Mouse (Mus musculus) heart, embryonic 10.5 days (tissue): ENCODE measurements around the gene Trip4. TPM values are rescaled to one million over a fixed set of nuclear protein-coding genes. Genes with fewer than 3 reads are reported as not detected.

Source experiments
- DNase-seq: peaks from one replicate; pipeline ENCODE4 v3.0.0-alpha.2; 2017; ENCODE audit warnings: low spot score
- H3K27ac ChIP-seq: fragments of 300-500 bp; sonication (generic); 2 replicates; pipeline ENCODE4 v1.5.1; 2016; ENCODE audit warnings: mild to moderate bottlenecking
- H3K27me3 ChIP-seq: fragments of 300-500 bp; sonication (generic); 2 replicates; pipeline ENCODE4 v1.6.1; 2016; ENCODE audit warnings: mild to moderate bottlenecking; ENCODE audit not compliant: poor library complexity, insufficient read depth, severe bottlenecking
- H3K36me3 ChIP-seq: fragments of 300-500 bp; sonication (generic); 2 replicates; pipeline ENCODE4 v1.6.1; 2016; ENCODE audit warnings: mild to moderate bottlenecking, moderate library complexity
- H3K4me1 ChIP-seq: fragments of 300-500 bp; sonication (generic); 2 replicates; pipeline ENCODE4 v1.6.1; 2016; ENCODE audit warnings: mild to moderate bottlenecking
- H3K4me3 ChIP-seq: fragments of 300-500 bp; sonication (generic); 2 replicates; pipeline ENCODE4 v1.5.1; 2016; ENCODE audit warnings: mild to moderate bottlenecking, moderate library complexity
- H3K9me3 ChIP-seq: fragments of 300-500 bp; sonication (generic); 2 replicates; pipeline ENCODE4 v1.6.1; 2016; ENCODE audit warnings: mild to moderate bottlenecking, moderate library complexity
- WGBS: fragments of 180-500 bp; shearing (Covaris S2); methylation state at CpG from one replicate; pipeline ENCODE4 v1.1.7; 2016; 5-methylcytosine and 5-hydroxymethylcytosine counted together
- polyA plus RNA-seq: library from polyadenylated mRNA; unstranded; fragments of >200 nt; fragmentation: Nextera tagmentation; extraction: Ambion mirVana; gene quantifications from 2 replicates; pipeline ENCODE4 v1.2.1, GENCODE M21; 2016

The Trip4 gene
- polyA plus RNA-seq, 1 experiment from 2014 or later, result 27.9 TPM

DNA sequence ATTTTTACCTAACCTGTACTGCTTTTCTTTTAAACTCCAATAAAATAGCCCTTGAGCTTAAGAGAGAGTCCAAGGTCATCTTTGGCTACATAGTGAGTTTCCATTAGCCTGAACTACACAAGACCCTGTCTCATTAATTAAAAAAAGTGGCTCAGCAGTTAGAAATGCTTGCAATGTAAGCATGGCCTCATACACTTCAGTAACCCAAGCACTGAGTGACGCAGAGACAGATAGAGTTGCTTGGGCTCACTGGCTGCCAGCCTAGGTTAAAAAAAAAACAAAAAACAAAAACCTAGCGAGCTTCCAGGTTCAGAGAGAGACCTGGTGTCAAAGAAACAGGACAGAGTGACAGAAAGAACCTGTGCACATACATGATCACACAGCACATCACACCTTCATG is 95.8 kb downstream of the Trip4 start:
- Histone ChIP-seq H3K36me3 (peaks cover 22% of the 10 kb centered on the region; the same call in 1 of the 2 replicates), H3K4me1 (peaks cover 20% of the 10 kb centered on the region), H3K9me3 (no peaks in the 10 kb centered on the region), H3K27me3 (no peaks in the 10 kb centered on the region), H3K4me3 (no peak overlapping the region), H3K27ac (peak overlapping the region; percentile 32; the same call in 1 of the 2 replicates)
- no peak for DNase-seq
- 37% methylated on average over 2 of the region's 2 CpGs for WGBS

DNA sequence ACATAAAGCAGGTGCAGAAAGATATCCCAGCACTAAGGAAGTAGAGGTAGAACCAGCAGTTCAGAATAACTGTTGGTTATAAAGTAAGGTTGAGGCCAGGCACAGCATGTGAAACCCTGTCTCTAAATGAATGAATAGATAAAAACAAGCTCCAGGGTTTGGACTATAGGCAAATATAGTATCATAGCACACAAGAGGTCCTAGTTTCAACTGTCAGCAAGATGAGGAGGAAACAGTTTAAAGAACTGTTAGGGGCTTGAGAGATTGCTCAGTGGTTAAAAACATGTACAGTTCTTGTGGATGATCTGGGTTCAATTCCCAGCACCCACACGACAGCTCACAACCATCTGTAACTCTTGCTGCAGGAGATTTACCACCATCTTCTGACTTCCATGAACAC is 96.8 kb downstream of the Trip4 start:
- H3K4me3 ChIP-seq, result no peak overlapping the region
- DNase-seq, result no peak
- H3K27ac ChIP-seq, result no peak overlapping the region
- WGBS, result 86% methylated on average over 1 of the region's 1 CpGs
- H3K4me1 ChIP-seq, result peaks cover 24% of the 10 kb centered on the region
- H3K9me3 ChIP-seq, result no peaks in the 10 kb centered on the region
- H3K36me3 ChIP-seq, result peaks cover 21% of the 10 kb centered on the region; the same call in 1 of the 2 replicates
- H3K27me3 ChIP-seq, result no peaks in the 10 kb centered on the region

- WGBS, result 72% methylated on average over 1 of the region's 1 CpGs
- Histone ChIP-seq H3K9me3 (no peaks in the 10 kb centered on the region), H3K27ac (no peak overlapping the region), H3K36me3 (0 out of 2 replicates have a peak, but pooled peaks cover 2% of the 10 kb centered on the region), H3K27me3 (no peaks in the 10 kb centered on the region), H3K4me3 (no peak overlapping the region), H3K4me1 (peaks cover 22% of the 10 kb centered on the region)
- no peak for DNase-seq
Observed at GRCm38 (mm10) chr9:65807818-65808217, 100.8 kb downstream of the Trip4 start.

DNA sequence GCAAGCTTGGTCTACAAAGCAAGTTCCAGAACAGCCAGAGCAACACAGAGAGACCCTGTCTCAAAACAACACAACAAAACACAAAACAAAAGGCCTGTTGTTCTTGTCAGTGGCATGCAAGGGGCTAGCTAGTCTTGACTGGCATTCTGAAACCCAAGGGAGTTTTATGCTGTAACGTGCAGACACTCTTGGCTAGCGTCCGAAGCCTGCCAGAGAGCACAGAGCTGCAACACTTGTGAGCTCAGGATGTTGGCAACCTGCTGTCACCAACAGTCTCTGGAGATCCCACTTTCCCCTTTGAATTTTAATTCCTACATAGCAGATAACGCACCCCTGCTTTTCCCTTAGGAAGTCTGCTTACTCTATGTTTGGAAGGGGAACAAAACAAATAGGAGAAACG is 101.3 kb downstream of the Trip4 start:
- 0 out of 2 replicates have a peak, but pooled peaks cover 2% of the 10 kb centered on the region for H3K36me3 ChIP-seq
- no peak for DNase-seq
- H3K27ac ChIP-seq, result no peak overlapping the region
- no peaks in the 10 kb centered on the region for H3K27me3 ChIP-seq
- no peak overlapping the region for H3K4me3 ChIP-seq
- H3K9me3 ChIP-seq, result no peaks in the 10 kb centered on the region
- 58% methylated on average over 5 of the region's 5 CpGs for WGBS
- H3K4me1 ChIP-seq, result peaks cover 18% of the 10 kb centered on the region

GRCm38 (mm10) chr9:65799770-65800169 is 108.8 kb downstream of the Trip4 start:
- WGBS, result 77% methylated on average over 4 of the region's 4 CpGs

GRCm38 (mm10) chr9:65795651-65796050 is 112.9 kb downstream of the Trip4 start:
- H3K36me3 ChIP-seq, result peaks cover 22% of the 10 kb centered on the region
- H3K27ac ChIP-seq, result no peak overlapping the region
- DNase-seq, result no peak
- no peak overlapping the region for H3K4me3 ChIP-seq
- peaks cover 54% of the 10 kb centered on the region for H3K4me1 ChIP-seq
- H3K27me3 ChIP-seq, result no peaks in the 10 kb centered on the region
- H3K9me3 ChIP-seq, result no peaks in the 10 kb centered on the region
- WGBS, result 70% methylated on average over 2 of the region's 2 CpGs

More at GRCm38 (mm10) chr9:65799770-65800169, 108.8 kb downstream of the Trip4 start:
- Histone ChIP-seq H3K36me3 (peaks cover 5% of the 10 kb centered on the region), H3K4me3 (no peak overlapping the region), H3K27ac (no peak overlapping the region), H3K9me3 (no peaks in the 10 kb centered on the region), H3K4me1 (peaks cover 25% of the 10 kb centered on the region), H3K27me3 (no peaks in the 10 kb centered on the region)
- no peak for DNase-seq

DNA sequence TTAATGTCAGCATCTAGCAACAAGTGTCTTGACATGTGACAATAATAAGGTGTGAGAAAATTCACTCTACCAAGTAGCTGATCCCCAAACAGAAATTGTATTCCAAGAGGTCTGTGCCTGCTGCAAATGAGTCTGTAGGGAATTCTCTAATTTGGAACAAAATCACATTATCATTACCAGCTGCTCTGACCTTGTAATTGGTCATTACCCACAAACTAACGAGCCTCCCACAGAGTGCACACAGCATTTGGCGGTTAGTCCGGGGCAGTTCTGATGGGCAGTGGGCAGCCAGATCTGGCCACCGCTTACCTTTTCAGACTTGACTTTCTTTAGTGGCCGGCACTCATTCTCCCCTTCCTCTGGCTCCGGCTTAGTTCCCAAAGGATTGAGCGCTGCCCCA is 114.3 kb downstream of the Trip4 start:
- WGBS, result 94% methylated on average over 7 of the region's 7 CpGs
- Histone ChIP-seq H3K27ac (no peak overlapping the region), H3K4me3 (no peak overlapping the region), H3K36me3 (peaks cover 22% of the 10 kb centered on the region), H3K27me3 (no peaks in the 10 kb centered on the region), H3K4me1 (peaks cover 54% of the 10 kb centered on the region), H3K9me3 (no peaks in the 10 kb centered on the region)
- no peak for DNase-seq

GRCm38 (mm10) chr9:65793506-65793905 is 115.1 kb downstream of the Trip4 start:
- Histone ChIP-seq H3K9me3 (no peaks in the 10 kb centered on the region), H3K27ac (no peak overlapping the region), H3K4me3 (no peak overlapping the region), H3K27me3 (no peaks in the 10 kb centered on the region), H3K4me1 (peaks cover 57% of the 10 kb centered on the region), H3K36me3 (peaks cover 22% of the 10 kb centered on the region)
- WGBS, result 82% methylated on average over 3 of the region's 3 CpGs
- no peak for DNase-seq

GRCm38 (mm10) chr9:65793086-65793485 is 115.5 kb downstream of the Trip4 start:
- H3K4me1 ChIP-seq, result peaks cover 61% of the 10 kb centered on the region
- H3K36me3 ChIP-seq, result peaks cover 22% of the 10 kb centered on the region
- 86% methylated on average over 3 of the region's 3 CpGs for WGBS
- no peaks in the 10 kb centered on the region for H3K27me3 ChIP-seq
- no peak for DNase-seq
- H3K27ac ChIP-seq, result no peak overlapping the region
- no peaks in the 10 kb centered on the region for H3K9me3 ChIP-seq
- H3K4me3 ChIP-seq, result no peak overlapping the region

DNA sequence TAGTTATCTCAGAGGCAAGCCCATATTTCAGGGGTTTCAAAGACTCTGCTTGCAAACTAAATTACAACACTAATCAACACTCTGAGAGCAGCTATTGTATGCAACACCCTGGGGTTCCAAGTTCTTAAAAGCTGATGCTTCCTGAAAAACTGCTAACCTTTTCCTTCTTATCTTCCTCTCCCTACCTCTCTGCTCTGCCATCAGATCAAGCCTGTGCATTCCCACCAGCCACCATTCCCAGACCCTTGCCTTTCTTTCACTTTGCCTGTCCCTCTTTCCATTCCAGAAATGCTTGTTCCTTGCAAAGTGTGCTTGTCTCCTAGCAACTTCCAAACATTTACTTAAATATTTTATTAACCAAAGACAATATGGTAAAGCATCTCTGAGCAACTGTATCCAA is 116.7 kb downstream of the Trip4 start:
- Histone ChIP-seq H3K27ac (0 out of 2 replicates have a peak overlapping the region, but pooled peaks have one; percentile 38), H3K4me3 (no peak overlapping the region), H3K27me3 (no peaks in the 10 kb centered on the region), H3K9me3 (no peaks in the 10 kb centered on the region), H3K36me3 (peaks cover 22% of the 10 kb centered on the region), H3K4me1 (peaks cover 73% of the 10 kb centered on the region)
- DNase-seq, result no peak

DNA sequence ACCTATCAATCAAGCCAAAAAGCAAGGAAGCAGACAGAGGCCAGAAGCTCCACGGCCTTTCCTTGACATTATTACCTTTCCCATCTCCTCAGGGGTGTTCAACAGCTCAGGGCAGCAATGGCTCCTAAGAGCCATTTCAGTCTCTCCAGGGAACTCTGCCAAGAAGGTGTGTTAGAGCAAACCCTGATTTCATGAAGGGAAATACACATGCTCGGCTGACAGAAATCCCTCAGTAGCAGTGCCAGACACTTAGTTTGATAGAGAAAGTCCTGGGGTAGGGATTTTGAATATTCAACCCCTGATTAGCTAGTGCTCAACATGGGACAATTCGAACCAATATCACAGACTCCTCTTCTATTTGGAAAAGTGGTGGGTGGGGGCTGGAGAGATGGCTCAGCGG is 117.5 kb downstream of the Trip4 start:
- Histone ChIP-seq H3K36me3 (peaks cover 22% of the 10 kb centered on the region), H3K9me3 (no peaks in the 10 kb centered on the region), H3K27ac (no peak overlapping the region), H3K27me3 (no peaks in the 10 kb centered on the region), H3K4me3 (no peak overlapping the region), H3K4me1 (peaks cover 78% of the 10 kb centered on the region)
- 60% methylated on average over 4 of the region's 4 CpGs for WGBS
- DNase-seq, result no peak

GRCm38 (mm10) chr9:65789788-65790187 is 118.8 kb downstream of the Trip4 start:
- peaks cover 17% of the 10 kb centered on the region for H3K36me3 ChIP-seq
- 96% methylated on average over 3 of the region's 3 CpGs for WGBS
- H3K4me1 ChIP-seq, result peaks cover 69% of the 10 kb centered on the region

DNA sequence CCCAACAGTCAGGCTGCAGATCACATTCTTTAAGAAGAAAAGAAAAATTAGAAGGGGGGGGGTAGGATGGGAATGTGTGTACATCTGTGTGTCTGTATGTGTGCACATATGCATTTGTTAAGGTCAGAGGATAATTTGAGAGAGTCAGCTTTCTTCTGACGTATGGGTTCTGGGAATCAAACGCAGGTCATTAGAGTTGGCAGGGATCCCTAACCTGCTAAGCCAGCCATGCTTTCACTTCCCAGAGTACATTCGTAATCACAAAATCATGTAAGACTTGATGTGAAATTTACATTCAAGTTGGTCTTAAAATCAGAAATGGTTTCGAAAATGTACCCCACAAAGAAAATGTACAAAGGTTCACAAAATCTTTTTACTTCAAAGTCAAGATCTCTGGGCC is 120.0 kb downstream of the Trip4 start:
- 84% methylated on average over 4 of the region's 4 CpGs for WGBS
- no peak overlapping the region for H3K27ac ChIP-seq

More at GRCm38 (mm10) chr9:65789788-65790187, 118.8 kb downstream of the Trip4 start:
- no peak overlapping the region for H3K27ac ChIP-seq
- H3K27me3 ChIP-seq, result no peaks in the 10 kb centered on the region
- no peak overlapping the region for H3K4me3 ChIP-seq
- DNase-seq, result no peak
- H3K9me3 ChIP-seq, result no peaks in the 10 kb centered on the region

DNA sequence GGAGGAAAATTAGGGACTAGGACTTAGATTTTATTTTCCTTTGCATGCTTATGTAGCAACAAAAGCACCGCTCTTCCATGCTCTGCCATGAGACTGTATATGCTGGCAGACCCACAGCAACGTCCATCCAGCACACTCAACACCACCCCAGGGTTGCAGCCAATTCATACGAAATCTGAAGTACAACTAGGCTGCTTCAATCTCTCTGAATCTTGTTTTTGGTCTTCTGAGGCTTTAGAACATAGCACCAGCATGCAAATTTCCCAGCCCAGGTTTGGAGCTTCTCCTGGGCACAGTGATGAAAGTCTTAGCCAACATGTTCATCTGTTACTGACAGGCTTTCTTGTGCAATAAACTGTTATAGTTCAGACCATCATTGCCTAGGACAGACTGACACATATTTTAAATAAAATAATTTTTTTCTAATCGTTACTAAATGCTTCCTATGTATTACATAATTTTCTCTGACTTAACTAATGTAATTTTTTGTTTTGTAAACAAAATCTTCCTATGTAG is 120.7 kb downstream of the Trip4 start:
- Histone ChIP-seq H3K27ac (peak overlapping the region; percentile 64; the same call in 1 of the 2 replicates), H3K4me3 (no peak overlapping the region; the same call in 1 of the 2 replicates), H3K27me3 (no peaks in the 10 kb centered on the region), H3K36me3 (0 out of 2 replicates have a peak, but pooled peaks cover under 1% of the 10 kb centered on the region), H3K9me3 (no peaks in the 10 kb centered on the region), H3K4me1 (peaks cover 70% of the 10 kb centered on the region)
- WGBS, result 47% methylated on average over 4 of the region's 4 CpGs
- no peak for DNase-seq

More for the DNA sequence above, 120.0 kb downstream of the Trip4 start:
- DNase-seq, result no peak
- H3K4me1 ChIP-seq, result peaks cover 70% of the 10 kb centered on the region
- H3K9me3 ChIP-seq, result no peaks in the 10 kb centered on the region
- H3K27me3 ChIP-seq, result no peaks in the 10 kb centered on the region
- 0 out of 2 replicates have a peak, but pooled peaks cover 5% of the 10 kb centered on the region for H3K36me3 ChIP-seq
- no peak overlapping the region for H3K4me3 ChIP-seq
